Mouse (Mus musculus): ENCODE measurements at regions not wholly inside any gene's neighbourhood (a gene's known extent, or its start where the extent isn't known, plus 50 kb on each side); places are given as distances from the start of the nearest gene placed in this dataset.

- in situ Hi-C loops (cut with MboI, MseI) = no loop called here
Measured at GRCm38 (mm10) chr13:82361379-82361778, 578.5 kb downstream of the Cetn3 start.

GRCm38 (mm10) chr13:82366768-82367167, 583.9 kb downstream of the Cetn3 start:
- in situ Hi-C loops (cut with MboI, MseI) = no loop called here

- in situ Hi-C loops (cut with MboI, MseI) = no loop called here
Measured at GRCm38 (mm10) chr13:82371579-82371978, 588.7 kb downstream of the Cetn3 start.

- in situ Hi-C loops (cut with MboI, MseI) = no loop called here
Measured at GRCm38 (mm10) chr13:82372612-82373011, 589.7 kb downstream of the Cetn3 start.

GRCm38 (mm10) chr13:82392908-82393307, 610.0 kb downstream of the Cetn3 start:
- in situ Hi-C loops (cut with MboI, MseI) = no loop called here

- in situ Hi-C loops (cut with MboI, MseI) = no loop called here
Measured at GRCm38 (mm10) chr13:82393496-82393895, 610.6 kb downstream of the Cetn3 start.

- in situ Hi-C loops (cut with MboI, MseI) = no loop called here
Measured at GRCm38 (mm10) chr13:82413677-82414076, 630.8 kb downstream of the Cetn3 start.

- in situ Hi-C loops (cut with MboI, MseI) = no loop called here
Measured at GRCm38 (mm10) chr13:82420966-82421365, 638.1 kb downstream of the Cetn3 start.

- in situ Hi-C loops (cut with MboI, MseI) = no loop called here
Measured at GRCm38 (mm10) chr13:82423911-82424654, 641.2 kb downstream of the Cetn3 start.

GRCm38 (mm10) chr13:82424732-82425341, 642.0 kb downstream of the Cetn3 start:
- in situ Hi-C loops (cut with MboI, MseI) = no loop called here

- in situ Hi-C loops (cut with MboI, MseI) = no loop called here
Measured at GRCm38 (mm10) chr13:82432411-82432810, 649.5 kb downstream of the Cetn3 start.

GRCm38 (mm10) chr13:82439294-82439693, 656.4 kb downstream of the Cetn3 start:
- in situ Hi-C loops (cut with MboI, MseI) = no loop called here

GRCm38 (mm10) chr13:82453650-82454049, 670.8 kb downstream of the Cetn3 start:
- in situ Hi-C loops (cut with MboI, MseI) = no loop called here

GRCm38 (mm10) chr13:82483265-82483929, 700.5 kb downstream of the Cetn3 start:
- in situ Hi-C loops (cut with MboI, MseI) = no loop called here

- in situ Hi-C loops (cut with MboI, MseI) = no loop called here
Measured at GRCm38 (mm10) chr13:82496606-82497005, 713.7 kb downstream of the Cetn3 start.

GRCm38 (mm10) chr13:82508176-82508575, 725.3 kb downstream of the Cetn3 start:
- in situ Hi-C loops (cut with MboI, MseI) = no loop called here

GRCm38 (mm10) chr13:82509512-82509911, 726.6 kb downstream of the Cetn3 start:
- in situ Hi-C loops (cut with MboI, MseI) = no loop called here

Measured in T-helper 2 cell (primary cell).